Mouse (Mus musculus): ENCODE measurements around the gene Snrpe. TPM values are rescaled to one million over a fixed set of nuclear protein-coding genes. Genes with fewer than 3 reads are reported as not detected.

The Snrpe gene
- polyA plus RNA-seq, 1 experiment from 2014 or later: 740 TPM

DNA sequence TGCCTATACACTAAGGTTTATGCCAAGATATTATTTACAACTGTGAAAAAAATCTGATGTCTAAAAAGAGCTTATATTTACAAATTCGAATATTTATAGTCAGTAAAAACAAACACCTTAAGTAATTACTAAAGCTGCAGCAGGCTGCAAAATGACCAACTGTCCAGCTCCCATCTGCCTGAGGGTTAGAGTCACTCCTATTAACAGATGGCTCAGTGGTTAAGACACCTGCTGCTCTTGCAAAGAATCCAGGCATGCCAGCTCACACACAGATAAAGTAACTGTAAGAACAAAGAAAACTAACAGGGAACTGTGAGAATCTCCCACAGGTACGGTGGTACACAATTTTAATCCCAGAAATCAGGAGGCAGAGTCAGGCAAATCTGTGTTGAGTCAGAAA, 15.0 kb upstream of the Snrpe start:
- H3K27ac ChIP-seq (ENCODE audit: low read depth, low read length): no peak overlapping the region
- no peaks in the 10 kb centered on the region for H3K9me3 ChIP-seq (replicated peaks; ENCODE audit: control insufficient read depth, low read length)
- WGBS: 71% methylated on average over 2 of the region's 2 CpGs
- no peaks in the 10 kb centered on the region for H3K27me3 ChIP-seq (replicated peaks; ENCODE audit: control insufficient read depth, insufficient read depth, low read length)
- peaks cover 89% of the 10 kb centered on the region for H3K36me3 ChIP-seq (ENCODE audit: control insufficient read depth, insufficient read depth, low read length)
- no peaks in the 10 kb centered on the region for H3K4me1 ChIP-seq (ENCODE audit: control insufficient read depth, insufficient read depth, low read length)
- H3K9ac ChIP-seq (ENCODE audit: low read length): no peak overlapping the region
- no peak overlapping the region for H3K4me3 ChIP-seq (ENCODE audit: low read depth, low read length)
- no peak for DNase-seq (ENCODE audit: low spot score)
- ATAC-seq: no peak
- H3K4me2 ChIP-seq (ENCODE audit: low read length): no peak overlapping the region

DNA sequence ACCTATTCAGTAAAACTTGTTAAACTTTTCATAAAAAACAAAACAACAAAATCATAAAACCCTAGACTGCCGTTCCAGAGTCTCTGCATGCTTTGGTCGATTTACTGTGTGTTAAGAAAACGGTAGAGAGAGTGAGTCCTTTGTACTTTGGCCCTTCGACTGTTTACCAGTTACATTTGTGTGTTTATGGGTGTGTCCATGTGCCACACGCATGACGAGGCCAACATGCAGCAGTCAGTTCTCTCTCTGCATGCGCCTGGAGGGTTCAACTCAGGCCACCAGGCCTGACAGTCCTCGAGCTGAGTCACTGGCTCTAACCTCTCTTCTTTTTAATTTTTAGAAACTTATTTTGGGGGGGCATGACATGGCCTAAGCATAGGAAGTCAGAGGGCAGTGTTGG, 8.2 kb upstream of the Snrpe start:
- no peaks in the 10 kb centered on the region for H3K4me1 ChIP-seq (ENCODE audit: control insufficient read depth, insufficient read depth, low read length)
- no peak overlapping the region for H3K27ac ChIP-seq (ENCODE audit: low read depth, low read length)
- no peak overlapping the region for H3K4me2 ChIP-seq (ENCODE audit: low read length)
- DNase-seq (ENCODE audit: low spot score): no peak
- H3K4me3 ChIP-seq (ENCODE audit: low read depth, low read length): no peak overlapping the region
- no peak overlapping the region for H3K9ac ChIP-seq (ENCODE audit: low read length)
- H3K36me3 ChIP-seq (ENCODE audit: control insufficient read depth, insufficient read depth, low read length): peaks cover 47% of the 10 kb centered on the region
- H3K9me3 ChIP-seq (replicated peaks; ENCODE audit: control insufficient read depth, low read length): no peaks in the 10 kb centered on the region
- 88% methylated on average over 8 of the region's 8 CpGs for WGBS
- no peak for ATAC-seq
- no peaks in the 10 kb centered on the region for H3K27me3 ChIP-seq (replicated peaks; ENCODE audit: control insufficient read depth, insufficient read depth, low read length)

DNA sequence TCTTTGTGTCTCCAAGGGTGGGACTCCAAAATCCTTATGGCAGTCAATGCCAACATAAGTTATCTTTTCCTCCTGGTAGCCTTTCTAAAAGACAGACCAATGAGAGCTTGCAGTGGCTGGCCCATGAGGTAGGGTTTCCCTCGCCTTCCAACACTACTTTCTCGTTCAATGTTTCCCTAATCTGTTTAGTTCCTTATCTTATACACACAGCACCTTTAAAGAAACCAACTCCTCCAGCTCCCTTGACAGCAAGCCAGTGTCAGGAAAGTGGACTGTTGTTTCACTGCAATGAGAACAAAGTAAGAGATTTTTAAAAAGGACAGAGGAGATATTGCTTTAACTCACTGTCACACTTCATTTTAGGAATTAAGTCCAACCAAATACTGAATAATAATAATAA, 7.8 kb upstream of the Snrpe start:
- no peak overlapping the region for H3K4me2 ChIP-seq (ENCODE audit: low read length)
- H3K36me3 ChIP-seq (ENCODE audit: control insufficient read depth, insufficient read depth, low read length): peaks cover 43% of the 10 kb centered on the region
- no peak overlapping the region for H3K4me3 ChIP-seq (ENCODE audit: low read depth, low read length)
- H3K27me3 ChIP-seq (replicated peaks; ENCODE audit: control insufficient read depth, insufficient read depth, low read length): no peaks in the 10 kb centered on the region
- WGBS: 59% methylated on average over 2 of the region's 2 CpGs
- H3K9me3 ChIP-seq (replicated peaks; ENCODE audit: control insufficient read depth, low read length): no peaks in the 10 kb centered on the region
- ATAC-seq (no peak), DNase-seq (ENCODE audit: low spot score) (no peak)
- no peak overlapping the region for H3K9ac ChIP-seq (ENCODE audit: low read length)
- no peak overlapping the region for H3K27ac ChIP-seq (ENCODE audit: low read depth, low read length)
- H3K4me1 ChIP-seq (ENCODE audit: control insufficient read depth, insufficient read depth, low read length): no peaks in the 10 kb centered on the region

DNA sequence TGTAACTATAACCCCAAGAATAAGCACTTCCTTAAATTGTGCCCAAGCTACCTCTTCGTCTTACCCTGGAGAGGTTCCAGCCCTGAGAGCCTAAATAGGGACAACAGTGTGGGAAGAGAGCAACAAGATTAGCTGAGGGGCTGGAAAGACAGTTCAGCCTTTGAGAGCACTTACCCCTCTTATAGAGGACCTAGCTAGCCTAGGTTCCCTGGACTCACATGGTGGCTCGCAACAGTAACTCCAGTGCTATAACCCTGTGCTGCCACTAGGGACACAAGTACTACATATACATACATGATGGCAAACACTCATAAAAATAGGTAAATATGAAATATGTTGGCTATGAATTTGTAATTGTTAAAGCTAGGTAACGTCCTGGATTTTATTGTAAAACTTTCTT, 3.7 kb upstream of the Snrpe start:
- Histone ChIP-seq H3K4me3 (ENCODE audit: low read depth, low read length) (no peak overlapping the region), H3K27me3 (replicated peaks; ENCODE audit: control insufficient read depth, insufficient read depth, low read length) (no peaks in the 10 kb centered on the region), H3K4me2 (ENCODE audit: low read length) (no peak overlapping the region), H3K4me1 (ENCODE audit: control insufficient read depth, insufficient read depth, low read length) (peaks cover 4% of the 10 kb centered on the region; the same call in 1 of the 2 replicates), H3K27ac (ENCODE audit: low read depth, low read length) (no peak overlapping the region), H3K9ac (ENCODE audit: low read length) (no peak overlapping the region), H3K36me3 (ENCODE audit: control insufficient read depth, insufficient read depth, low read length) (peaks cover 13% of the 10 kb centered on the region; the same call in 1 of the 2 replicates), H3K9me3 (replicated peaks; ENCODE audit: control insufficient read depth, low read length) (no peaks in the 10 kb centered on the region)
- no peak for DNase-seq (ENCODE audit: low spot score)
- ATAC-seq: no peak
- 72% methylated on average over 3 of the region's 3 CpGs for WGBS

DNA sequence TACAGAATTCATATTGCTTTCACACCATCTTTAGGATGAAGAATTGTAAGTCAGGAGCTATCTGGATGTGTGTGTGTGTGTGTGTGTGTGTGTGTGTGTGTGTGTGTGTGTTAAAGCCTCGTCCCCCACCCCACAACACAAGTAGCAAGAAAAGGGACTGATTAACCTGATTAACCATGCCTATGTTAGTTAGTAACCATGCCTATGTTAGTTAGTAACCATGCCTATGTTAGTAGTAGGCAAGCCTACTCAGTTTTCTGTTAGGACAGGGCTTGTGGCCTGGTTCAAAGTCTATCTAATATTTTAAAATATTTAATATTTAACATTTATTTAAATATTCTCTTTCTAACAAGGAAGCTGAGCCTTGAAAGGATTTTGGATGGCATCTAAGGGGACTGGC, 1.3 kb upstream of the Snrpe start:
- DNase-seq (ENCODE audit: low spot score) (no peak), ATAC-seq (no peak)
- WGBS: 94% methylated on average over 1 of the region's 1 CpGs
- no peak overlapping the region for H3K4me2 ChIP-seq (ENCODE audit: low read length)
- H3K4me3 ChIP-seq (ENCODE audit: low read depth, low read length): no peak overlapping the region
- no peaks in the 10 kb centered on the region for H3K9me3 ChIP-seq (replicated peaks; ENCODE audit: control insufficient read depth, low read length)
- peaks cover 25% of the 10 kb centered on the region for H3K36me3 ChIP-seq (ENCODE audit: control insufficient read depth, insufficient read depth, low read length)
- H3K27ac ChIP-seq (ENCODE audit: low read depth, low read length): no peak overlapping the region
- H3K9ac ChIP-seq (ENCODE audit: low read length): no peak overlapping the region
- H3K27me3 ChIP-seq (replicated peaks; ENCODE audit: control insufficient read depth, insufficient read depth, low read length): no peaks in the 10 kb centered on the region
- H3K4me1 ChIP-seq (ENCODE audit: control insufficient read depth, insufficient read depth, low read length): peaks cover 4% of the 10 kb centered on the region; the same call in 1 of the 2 replicates

DNA sequence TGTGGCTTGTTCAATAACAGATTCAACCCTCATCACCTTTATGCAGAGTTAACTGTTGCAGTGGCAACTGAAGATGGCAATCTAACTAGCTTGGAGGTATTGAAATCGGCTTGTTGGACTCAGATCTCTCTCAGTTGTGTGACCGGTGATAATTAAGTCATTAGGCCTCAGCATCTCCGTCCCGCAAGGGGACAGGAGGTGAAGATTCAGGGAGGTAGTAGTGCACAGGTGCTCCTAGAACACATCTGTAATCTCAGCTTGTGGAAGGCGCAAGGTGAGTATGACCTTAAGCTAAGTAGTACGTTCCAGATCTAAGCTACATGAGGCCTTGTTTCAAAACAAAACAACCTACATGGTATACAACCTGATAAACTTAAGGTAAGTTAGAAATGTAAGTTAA, 510 bp upstream of the Snrpe start:
- DNase-seq (ENCODE audit: low spot score) (no peak), ATAC-seq (peak; percentile 8; the same call in 1 of the 2 replicates)
- Histone ChIP-seq H3K4me1 (ENCODE audit: control insufficient read depth, insufficient read depth, low read length) (peaks cover 4% of the 10 kb centered on the region; the same call in 1 of the 2 replicates), H3K36me3 (ENCODE audit: control insufficient read depth, insufficient read depth, low read length) (peaks cover 33% of the 10 kb centered on the region), H3K27ac (ENCODE audit: low read depth, low read length) (no peak overlapping the region), H3K4me2 (ENCODE audit: low read length) (no peak overlapping the region), H3K4me3 (ENCODE audit: low read depth, low read length) (0 out of 2 replicates have a peak overlapping the region, but pooled peaks have one; percentile 92), H3K9me3 (replicated peaks; ENCODE audit: control insufficient read depth, low read length) (no peaks in the 10 kb centered on the region), H3K27me3 (replicated peaks; ENCODE audit: control insufficient read depth, insufficient read depth, low read length) (no peaks in the 10 kb centered on the region), H3K9ac (ENCODE audit: low read length) (no peak overlapping the region)
- 56% methylated on average over 6 of the region's 6 CpGs for WGBS

DNA sequence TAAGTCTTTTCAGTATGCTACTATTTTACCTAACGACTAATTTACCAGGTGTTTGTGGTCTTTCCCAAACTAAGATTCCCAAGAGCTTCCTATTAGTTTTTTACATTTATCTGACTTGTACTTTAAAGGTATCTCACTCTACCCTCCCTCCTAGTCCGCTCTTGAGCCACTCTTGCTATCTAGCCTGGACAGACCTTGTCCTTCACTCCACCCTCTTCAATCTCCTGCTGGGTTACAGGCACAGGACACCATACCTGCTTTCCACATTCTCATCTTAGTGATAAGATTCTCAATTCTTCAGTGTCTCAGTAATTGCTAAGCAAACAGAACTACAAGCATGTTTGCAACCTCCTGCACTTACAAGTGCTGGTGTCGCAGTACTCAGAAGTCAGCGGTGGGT, 6.9 kb downstream of the Snrpe start:
- ATAC-seq (no peak), DNase-seq (ENCODE audit: low spot score) (no peak)
- Histone ChIP-seq H3K9me3 (replicated peaks; ENCODE audit: control insufficient read depth, low read length) (no peaks in the 10 kb centered on the region), H3K27ac (ENCODE audit: low read depth, low read length) (no peak overlapping the region), H3K4me2 (ENCODE audit: low read length) (no peak overlapping the region), H3K9ac (ENCODE audit: low read length) (no peak overlapping the region), H3K4me1 (ENCODE audit: control insufficient read depth, insufficient read depth, low read length) (no peaks in the 10 kb centered on the region), H3K27me3 (replicated peaks; ENCODE audit: control insufficient read depth, insufficient read depth, low read length) (no peaks in the 10 kb centered on the region), H3K36me3 (ENCODE audit: control insufficient read depth, insufficient read depth, low read length) (peaks cover 71% of the 10 kb centered on the region), H3K4me3 (ENCODE audit: low read depth, low read length) (no peak overlapping the region)
- WGBS: 97% methylated on average over 4 of the region's 4 CpGs

DNA sequence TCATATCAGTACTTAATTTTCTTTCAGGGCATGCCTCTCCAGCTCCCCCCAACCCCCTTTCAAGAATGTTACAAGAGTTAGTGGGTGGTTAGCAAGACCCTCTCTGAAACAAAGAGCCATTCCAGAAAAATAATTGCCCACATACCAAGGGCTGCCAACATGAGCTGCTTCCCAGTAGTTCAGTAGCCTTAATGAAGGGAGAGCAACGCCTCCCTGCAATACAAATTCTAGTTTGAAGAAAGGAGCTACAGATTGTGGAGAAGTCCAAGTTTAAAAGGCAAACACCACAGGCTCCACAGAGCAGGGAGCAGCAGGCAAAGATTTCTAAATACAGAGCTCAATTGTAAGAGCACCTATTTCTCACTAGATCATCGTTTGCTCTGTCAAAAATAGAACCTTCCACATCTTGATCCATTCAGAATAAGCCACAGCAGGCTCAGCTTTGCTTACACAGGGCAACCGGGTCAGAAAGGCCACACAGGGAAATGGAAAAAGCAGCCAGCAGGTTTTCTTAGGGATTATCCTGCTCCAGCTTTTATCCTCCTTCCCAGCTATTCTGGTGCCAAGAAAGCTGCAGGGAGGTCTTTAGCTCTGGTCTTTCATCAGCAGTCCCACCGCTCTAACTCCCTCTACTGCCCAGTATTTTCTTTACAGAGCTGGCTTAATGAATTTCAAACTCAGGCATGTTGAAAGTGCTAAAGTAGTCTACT, 13.6 kb downstream of the Snrpe start:
- Histone ChIP-seq H3K27me3 (replicated peaks; ENCODE audit: control insufficient read depth, insufficient read depth, low read length) (no peaks in the 10 kb centered on the region), H3K4me3 (ENCODE audit: low read depth, low read length) (no peak overlapping the region), H3K36me3 (ENCODE audit: control insufficient read depth, insufficient read depth, low read length) (peaks cover 5% of the 10 kb centered on the region; the same call in 1 of the 2 replicates), H3K4me2 (ENCODE audit: low read length) (no peak overlapping the region), H3K4me1 (ENCODE audit: control insufficient read depth, insufficient read depth, low read length) (peaks cover 6% of the 10 kb centered on the region), H3K27ac (ENCODE audit: low read depth, low read length) (peak overlapping the region; percentile 59; the same call in 1 of the 2 replicates), H3K9ac (ENCODE audit: low read length) (peak overlapping the region; percentile 13; the same call in 1 of the 2 replicates), H3K9me3 (replicated peaks; ENCODE audit: control insufficient read depth, low read length) (no peaks in the 10 kb centered on the region)
- under 1% methylated on average over 4 of the region's 4 CpGs for WGBS
- ATAC-seq (peak; percentile 81), DNase-seq (ENCODE audit: low spot score) (peak; percentile 89)

DNA sequence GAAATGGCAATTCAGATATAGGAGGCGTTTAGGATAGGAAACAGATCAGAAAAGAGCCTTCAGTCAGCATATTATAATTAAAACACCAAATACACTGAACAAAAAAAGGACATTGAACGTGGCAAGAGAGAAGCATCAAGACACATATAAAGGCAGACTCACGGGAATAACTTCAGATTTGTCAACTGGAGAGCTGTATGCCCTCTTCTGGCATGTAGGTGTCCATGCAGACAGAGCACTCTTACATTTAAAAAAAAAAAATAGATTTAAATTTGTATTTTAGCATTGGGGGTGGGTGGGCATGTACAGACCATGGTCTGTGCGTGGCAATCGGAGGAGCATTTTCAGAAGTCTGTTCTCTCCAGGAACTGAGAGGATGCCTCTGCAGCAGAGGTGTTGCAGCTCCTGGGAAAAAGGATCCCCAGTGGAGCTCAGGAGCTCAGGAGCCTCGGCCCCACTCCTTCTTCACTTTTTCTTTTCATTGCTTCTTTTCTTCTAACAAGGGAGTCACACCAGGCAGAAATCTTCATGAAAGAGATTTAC, 24.0 kb downstream of the Snrpe start:
- ATAC-seq: no peak
- Histone ChIP-seq H3K27ac (ENCODE audit: low read depth, low read length) (no peak overlapping the region), H3K4me3 (ENCODE audit: low read depth, low read length) (no peak overlapping the region), H3K9me3 (replicated peaks; ENCODE audit: control insufficient read depth, low read length) (no peaks in the 10 kb centered on the region), H3K4me1 (ENCODE audit: control insufficient read depth, insufficient read depth, low read length) (no peaks in the 10 kb centered on the region), H3K27me3 (replicated peaks; ENCODE audit: control insufficient read depth, insufficient read depth, low read length) (no peaks in the 10 kb centered on the region), H3K4me2 (ENCODE audit: low read length) (no peak overlapping the region), H3K9ac (ENCODE audit: low read length) (no peak overlapping the region), H3K36me3 (ENCODE audit: control insufficient read depth, insufficient read depth, low read length) (no peaks in the 10 kb centered on the region)
- 74% methylated on average over 6 of the region's 6 CpGs for WGBS
- DNase-seq (ENCODE audit: low spot score): peak; percentile 42
